Mouse (Mus musculus): ENCODE measurements around the gene Gm33543.

DNA sequence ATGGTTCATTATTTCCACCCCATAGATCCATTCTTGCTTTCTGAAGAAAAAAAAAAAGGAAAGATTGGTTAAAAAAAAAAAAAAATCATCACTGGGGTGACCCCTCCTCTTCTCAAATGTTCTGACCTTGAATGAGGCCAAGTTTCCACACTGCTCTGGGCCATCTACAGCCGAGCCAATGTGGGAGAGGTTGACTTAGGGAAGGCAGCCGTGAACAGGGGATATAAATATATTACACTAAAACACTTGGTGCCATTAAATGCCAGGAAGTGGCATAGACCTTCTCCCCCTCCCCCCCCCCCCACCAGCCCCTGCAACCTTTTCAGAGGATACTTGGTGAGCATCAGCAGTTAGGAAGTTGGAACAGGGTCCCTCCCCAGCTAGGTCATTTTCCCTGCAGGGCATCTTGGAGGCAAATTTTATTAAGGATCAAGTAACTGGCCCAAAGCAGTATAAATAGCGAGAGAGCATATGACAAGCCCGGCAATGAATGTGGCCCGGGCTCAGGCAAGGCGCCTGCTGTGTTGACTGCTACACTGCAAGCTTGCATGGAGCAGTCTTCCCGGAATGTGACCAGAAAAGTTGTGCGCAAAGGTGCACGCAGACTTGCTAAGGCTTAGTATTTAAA lies 68.6 kb downstream of the Gm33543 start:
- TF ChIP-seq POLR2A (IDR thresholded peaks at IDR 0.05; ENCODE audit: extremely low read depth, insufficient read depth, low read length) (no peak), CTCF (IDR thresholded peaks at IDR 0.05; ENCODE audit: extremely low read depth, insufficient read depth, low read length) (no peak)
